Mouse (Mus musculus): Measurements from ENCODE around the gene Foxk2. TPM values are rescaled to one million over a fixed set of nuclear protein-coding genes. Genes with fewer than 3 reads are reported as not detected.
A peak's percentile ranks its signal among the peaks of the same experiment; 100 is the strongest.

The Foxk2 gene
- polyA plus RNA-seq (2012; ENCODE audit: insufficient read depth, low replicate concordance), result 24.9 and 43.6 TPM in 2 replicates

- Histone ChIP-seq H3K36me3 (replicated peaks; ENCODE audit: low read length) (peaks cover 59% of the 10 kb centered on the region), H3K9me3 (no peaks in the 10 kb centered on the region), H3K27me3 (replicated peaks) (no peaks in the 10 kb centered on the region), H3K4me1 (peaks cover 62% of the 10 kb centered on the region), H3K4me3 (replicated peaks) (peak within 1 kb of the TSS; percentile 99)
- no peak for TF ChIP-seq GATA1 (IDR thresholded peaks at IDR 0.05; ENCODE audit: borderline replicate concordance, low read length)
- no peak for TF ChIP-seq FLI1 (IDR thresholded peaks at IDR 0.05; ENCODE audit: low read length)
These were observed at the start of gene Foxk2 for GRCm38 (mm10) chr11:121259160-121260100. Foxk2 (plus strand) TSS chr11:121259990.

DNA sequence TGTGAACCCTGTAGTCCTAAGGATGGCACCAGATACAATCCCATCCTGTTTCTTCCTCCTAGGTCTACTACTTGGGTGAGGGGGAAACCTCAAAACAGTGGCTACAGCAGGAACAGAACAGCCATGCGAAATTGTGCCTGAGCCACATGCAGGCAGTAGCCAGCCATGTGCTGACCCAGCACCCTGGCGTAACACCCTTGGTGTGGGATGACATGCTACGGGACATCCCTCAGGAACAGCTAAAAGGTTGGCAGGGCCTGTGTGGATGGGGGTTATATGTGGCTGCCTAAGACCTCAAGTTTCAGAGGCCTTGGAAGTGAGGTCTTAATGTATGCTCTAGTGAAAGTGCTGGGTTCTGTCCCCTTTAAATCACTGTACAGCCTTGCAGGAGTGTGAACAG is 43.0 kb upstream of the Foxk2 start:
- Histone ChIP-seq H3K4me3 (replicated peaks) (no peak overlapping the region), H3K36me3 (replicated peaks; ENCODE audit: low read length) (peaks cover 76% of the 10 kb centered on the region), H3K4me1 (peaks cover 26% of the 10 kb centered on the region), H3K9me3 (no peaks in the 10 kb centered on the region), H3K27me3 (replicated peaks) (no peaks in the 10 kb centered on the region)
- TF ChIP-seq FLI1 (IDR thresholded peaks at IDR 0.05; ENCODE audit: low read length), result no peak
- TF ChIP-seq GATA1 (IDR thresholded peaks at IDR 0.05; ENCODE audit: borderline replicate concordance, low read length), result no peak

- Histone ChIP-seq H3K27me3 (replicated peaks) (no peaks in the 10 kb centered on the region), H3K4me3 (replicated peaks) (no peak overlapping the region), H3K36me3 (replicated peaks; ENCODE audit: low read length) (peaks cover 90% of the 10 kb centered on the region), H3K4me1 (peaks cover 31% of the 10 kb centered on the region), H3K9me3 (no peaks in the 10 kb centered on the region)
- TF ChIP-seq FLI1 (IDR thresholded peaks at IDR 0.05; ENCODE audit: low read length) (no peak), GATA1 (IDR thresholded peaks at IDR 0.05; ENCODE audit: borderline replicate concordance, low read length) (no peak)
These were observed 40.0 kb upstream of the Foxk2 start for GRCm38 (mm10) chr11:121219776-121220175.

DNA sequence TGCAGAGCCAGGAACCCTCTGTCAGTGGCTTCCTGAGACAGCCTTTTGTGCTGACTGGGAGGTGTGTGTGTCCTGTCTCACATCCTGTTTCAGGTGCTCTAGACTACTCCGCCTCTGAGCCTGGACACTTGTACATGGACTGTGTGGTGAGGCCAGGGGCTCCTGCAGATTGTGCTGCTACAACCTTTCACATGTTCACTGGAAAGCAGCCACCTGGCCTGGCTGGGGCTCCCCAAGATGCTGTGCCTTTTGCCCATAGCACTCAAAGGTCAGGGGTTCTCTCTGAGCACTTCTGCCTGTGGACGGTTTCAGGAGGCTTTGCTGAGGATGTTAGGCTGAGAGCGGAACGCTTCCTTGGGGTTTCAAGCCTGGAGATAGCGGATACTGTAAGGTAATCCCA is 39.0 kb upstream of the Foxk2 start:
- Histone ChIP-seq H3K36me3 (replicated peaks; ENCODE audit: low read length) (peaks cover 96% of the 10 kb centered on the region), H3K27me3 (replicated peaks) (no peaks in the 10 kb centered on the region), H3K4me3 (replicated peaks) (no peak overlapping the region)

GRCm38 (mm10) chr11:121221321-121222010 is 38.3 kb upstream of the Foxk2 start:
- H3K4me3 ChIP-seq (replicated peaks), result no peak overlapping the region
- peaks cover 48% of the 10 kb centered on the region for H3K4me1 ChIP-seq
- H3K36me3 ChIP-seq (replicated peaks; ENCODE audit: low read length), result peaks cover 96% of the 10 kb centered on the region
- TF ChIP-seq FLI1 (IDR thresholded peaks at IDR 0.05; ENCODE audit: low read length) (no peak), GATA1 (IDR thresholded peaks at IDR 0.05; ENCODE audit: borderline replicate concordance, low read length) (no peak)
- H3K27me3 ChIP-seq (replicated peaks), result no peaks in the 10 kb centered on the region
- H3K9me3 ChIP-seq, result no peaks in the 10 kb centered on the region

More for the DNA sequence above, 39.0 kb upstream of the Foxk2 start:
- H3K9me3 ChIP-seq, result no peaks in the 10 kb centered on the region
- peaks cover 41% of the 10 kb centered on the region for H3K4me1 ChIP-seq
- TF ChIP-seq GATA1 (IDR thresholded peaks at IDR 0.05; ENCODE audit: borderline replicate concordance, low read length) (no peak), FLI1 (IDR thresholded peaks at IDR 0.05; ENCODE audit: low read length) (no peak)

GRCm38 (mm10) chr11:121228129-121229017 is 31.4 kb upstream of the Foxk2 start:
- no peak for TF ChIP-seq GATA1 (IDR thresholded peaks at IDR 0.05; ENCODE audit: borderline replicate concordance, low read length)
- no peak for TF ChIP-seq FLI1 (IDR thresholded peaks at IDR 0.05; ENCODE audit: low read length)
- Histone ChIP-seq H3K36me3 (replicated peaks; ENCODE audit: low read length) (peaks cover 46% of the 10 kb centered on the region), H3K9me3 (no peaks in the 10 kb centered on the region), H3K27me3 (replicated peaks) (no peaks in the 10 kb centered on the region), H3K4me3 (replicated peaks) (peak overlapping the region; percentile 97), H3K4me1 (peaks cover 79% of the 10 kb centered on the region)

DNA sequence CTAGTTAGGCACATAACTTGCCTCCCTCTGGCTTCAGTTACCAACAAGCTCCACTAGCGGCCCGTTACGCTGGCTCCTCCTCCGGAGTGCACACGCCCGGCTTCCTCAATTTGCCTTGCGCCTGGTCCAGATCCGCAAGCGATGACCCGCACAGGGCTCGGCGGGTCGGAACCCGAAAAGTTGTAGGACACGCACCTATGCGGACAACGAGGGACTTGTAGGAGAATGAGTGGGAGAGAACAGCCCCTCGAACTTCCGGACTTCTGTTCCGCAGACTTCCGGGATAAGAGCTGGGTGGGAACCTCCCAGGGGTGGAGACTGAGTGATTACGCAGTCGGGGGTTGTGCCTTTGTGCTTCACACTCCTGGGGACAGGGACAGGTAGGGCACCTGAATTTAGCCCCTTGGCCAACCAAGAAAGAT is 30.8 kb upstream of the Foxk2 start, which contains the start of gene Cybc1:
Gene Cybc1 (minus strand): TSS at position 305 of the 422 bp plus-strand sequence.
- TF ChIP-seq FLI1 (IDR thresholded peaks at IDR 0.05; ENCODE audit: low read length) (0 out of 2 replicates have a peak, but pooled peaks have one; percentile 26), GATA1 (IDR thresholded peaks at IDR 0.05; ENCODE audit: borderline replicate concordance, low read length) (no peak)
- Histone ChIP-seq H3K4me1 (peaks cover 80% of the 10 kb centered on the region), H3K27me3 (replicated peaks) (no peaks in the 10 kb centered on the region), H3K4me3 (replicated peaks) (peak within 1 kb of the TSS; percentile 97), H3K36me3 (replicated peaks; ENCODE audit: low read length) (peaks cover 39% of the 10 kb centered on the region), H3K9me3 (no peaks in the 10 kb centered on the region)

GRCm38 (mm10) chr11:121231191-121231590 is 28.6 kb upstream of the Foxk2 start:
- Histone ChIP-seq H3K9me3 (no peaks in the 10 kb centered on the region), H3K27me3 (replicated peaks) (no peaks in the 10 kb centered on the region), H3K4me1 (peaks cover 79% of the 10 kb centered on the region), H3K36me3 (replicated peaks; ENCODE audit: low read length) (peaks cover 18% of the 10 kb centered on the region), H3K4me3 (replicated peaks) (no peak overlapping the region)
- TF ChIP-seq FLI1 (IDR thresholded peaks at IDR 0.05; ENCODE audit: low read length) (no peak), GATA1 (IDR thresholded peaks at IDR 0.05; ENCODE audit: borderline replicate concordance, low read length) (no peak)

All from megakaryocyte, embryonic 14.5 days (primary cell).